Mouse (Mus musculus): ENCODE data around the gene Alk.

DNA sequence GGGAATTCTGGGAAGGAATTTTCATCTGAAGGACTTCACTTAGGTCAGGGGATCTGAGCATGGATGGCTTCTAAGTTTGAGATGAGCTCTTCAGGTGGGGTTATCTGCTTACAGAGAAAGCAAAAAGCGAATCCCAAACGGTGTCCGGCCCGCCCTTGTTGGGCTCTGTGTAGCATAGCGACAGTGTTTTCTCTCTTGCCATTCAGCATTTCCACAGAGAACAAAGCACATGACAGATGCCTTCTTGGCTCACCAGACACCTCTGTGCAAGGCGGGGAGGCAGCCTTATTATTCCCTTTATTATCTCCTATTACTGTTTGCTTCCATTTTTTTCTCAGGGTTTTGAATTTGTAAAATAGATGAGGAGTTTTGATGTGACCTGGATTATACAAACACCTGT lies 99.8 kb downstream of the Alk start:
- TF ChIP-seq CTCF (IDR thresholded peaks at IDR 0.05; ENCODE audit: low read depth) (no peak), EP300 (IDR thresholded peaks at IDR 0.05; ENCODE audit: low read depth) (no peak)

Measured in liver, embryonic 14.5 days (tissue).